Mouse (Mus musculus): Measurements from ENCODE around the gene Itga10. TPM values are rescaled to one million over a fixed set of nuclear protein-coding genes. Genes with fewer than 3 reads are reported as not detected.

Gene Itga10
- total and polyA plus RNA-seq, 2 experiments from 2014 or later: 0.57 to 2.8 TPM

- H3K9ac ChIP-seq: no peak overlapping the region
- no peak overlapping the region for H3K4me2 ChIP-seq (ENCODE audit: low read depth)
- no peaks in the 10 kb centered on the region for H3K4me1 ChIP-seq (ENCODE audit: insufficient read depth)
- no peak overlapping the region for H3K4me3 ChIP-seq (ENCODE audit: low read depth, low read length)
- DNase-seq (no peak), ATAC-seq (no peak)
- TF ChIP-seq CTCF (IDR thresholded peaks at IDR 0.05; ENCODE audit: low read depth): peak; percentile 19; the same call in 1 of the 2 replicates
- 48% methylated on average over 3 of the region's 3 CpGs for WGBS
- no peaks in the 10 kb centered on the region for H3K9me3 ChIP-seq (ENCODE audit: low read length)
- H3K27me3 ChIP-seq (ENCODE audit: insufficient read depth, low read length): no peaks in the 10 kb centered on the region
- no peak overlapping the region for H3K27ac ChIP-seq (ENCODE audit: low read depth, low read length)
- H3K36me3 ChIP-seq (ENCODE audit: insufficient read depth): no peaks in the 10 kb centered on the region
Observed at GRCm38 (mm10) chr3:96690298-96690697, 44.9 kb downstream of the Itga10 start.

GRCm38 (mm10) chr3:96692506-96692905, 47.1 kb downstream of the Itga10 start:
- no peak overlapping the region for H3K4me2 ChIP-seq (ENCODE audit: low read depth)
- TF ChIP-seq CTCF (IDR thresholded peaks at IDR 0.05; ENCODE audit: low read depth): peak; percentile 49
- no peak overlapping the region for H3K4me3 ChIP-seq (ENCODE audit: low read depth, low read length)
- WGBS: 12% methylated on average over 3 of the region's 3 CpGs
- no peaks in the 10 kb centered on the region for H3K9me3 ChIP-seq (ENCODE audit: low read length)
- no peaks in the 10 kb centered on the region for H3K36me3 ChIP-seq (ENCODE audit: insufficient read depth)
- no peak overlapping the region for H3K9ac ChIP-seq
- ATAC-seq: no peak
- no peaks in the 10 kb centered on the region for H3K27me3 ChIP-seq (ENCODE audit: insufficient read depth, low read length)
- DNase-seq: no peak
- H3K27ac ChIP-seq (ENCODE audit: low read depth, low read length): no peak overlapping the region
- H3K4me1 ChIP-seq (ENCODE audit: insufficient read depth): 0 out of 2 replicates have a peak, but pooled peaks cover 5% of the 10 kb centered on the region

DNA sequence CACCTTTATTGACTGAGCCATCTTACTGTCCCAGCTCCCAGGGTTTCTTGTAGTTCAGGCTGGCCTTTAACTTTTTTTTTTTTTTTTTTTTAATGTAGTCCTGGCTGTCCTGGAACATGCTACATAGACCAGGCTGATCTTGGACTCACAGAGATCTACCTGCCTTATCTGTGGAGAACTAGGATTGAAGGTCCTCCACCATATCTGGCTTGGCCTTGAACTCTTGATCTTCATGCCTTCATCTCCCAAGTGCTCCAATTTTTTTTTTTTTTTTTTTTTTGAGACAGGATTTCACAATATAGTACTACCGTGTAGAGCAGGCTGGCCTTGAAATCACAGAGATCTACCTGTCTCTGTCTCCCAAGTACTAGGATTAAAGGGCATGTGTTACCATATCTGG, 48.2 kb downstream of the Itga10 start:
- Histone ChIP-seq H3K9ac (no peak overlapping the region), H3K27me3 (ENCODE audit: insufficient read depth, low read length) (no peaks in the 10 kb centered on the region), H3K27ac (ENCODE audit: low read depth, low read length) (no peak overlapping the region), H3K36me3 (ENCODE audit: insufficient read depth) (no peaks in the 10 kb centered on the region), H3K4me2 (ENCODE audit: low read depth) (no peak overlapping the region), H3K4me3 (ENCODE audit: low read depth, low read length) (no peak overlapping the region), H3K4me1 (ENCODE audit: insufficient read depth) (peaks cover 9% of the 10 kb centered on the region), H3K9me3 (ENCODE audit: low read length) (no peaks in the 10 kb centered on the region)
- no peak for ATAC-seq
- TF ChIP-seq CTCF (IDR thresholded peaks at IDR 0.05; ENCODE audit: low read depth): no peak
- 97% methylated on average over 1 of the region's 1 CpGs for WGBS
- DNase-seq: no peak

GRCm38 (mm10) chr3:96696198-96696765, 50.9 kb downstream of the Itga10 start, which contains the start of gene Pias3:
Gene Pias3 (plus strand): TSS chr3:96696384.
- WGBS: under 1% methylated on average over 35 of the region's 35 CpGs
- peak; percentile 53 for ATAC-seq
- no peak for TF ChIP-seq CTCF (IDR thresholded peaks at IDR 0.05; ENCODE audit: low read depth)

DNA sequence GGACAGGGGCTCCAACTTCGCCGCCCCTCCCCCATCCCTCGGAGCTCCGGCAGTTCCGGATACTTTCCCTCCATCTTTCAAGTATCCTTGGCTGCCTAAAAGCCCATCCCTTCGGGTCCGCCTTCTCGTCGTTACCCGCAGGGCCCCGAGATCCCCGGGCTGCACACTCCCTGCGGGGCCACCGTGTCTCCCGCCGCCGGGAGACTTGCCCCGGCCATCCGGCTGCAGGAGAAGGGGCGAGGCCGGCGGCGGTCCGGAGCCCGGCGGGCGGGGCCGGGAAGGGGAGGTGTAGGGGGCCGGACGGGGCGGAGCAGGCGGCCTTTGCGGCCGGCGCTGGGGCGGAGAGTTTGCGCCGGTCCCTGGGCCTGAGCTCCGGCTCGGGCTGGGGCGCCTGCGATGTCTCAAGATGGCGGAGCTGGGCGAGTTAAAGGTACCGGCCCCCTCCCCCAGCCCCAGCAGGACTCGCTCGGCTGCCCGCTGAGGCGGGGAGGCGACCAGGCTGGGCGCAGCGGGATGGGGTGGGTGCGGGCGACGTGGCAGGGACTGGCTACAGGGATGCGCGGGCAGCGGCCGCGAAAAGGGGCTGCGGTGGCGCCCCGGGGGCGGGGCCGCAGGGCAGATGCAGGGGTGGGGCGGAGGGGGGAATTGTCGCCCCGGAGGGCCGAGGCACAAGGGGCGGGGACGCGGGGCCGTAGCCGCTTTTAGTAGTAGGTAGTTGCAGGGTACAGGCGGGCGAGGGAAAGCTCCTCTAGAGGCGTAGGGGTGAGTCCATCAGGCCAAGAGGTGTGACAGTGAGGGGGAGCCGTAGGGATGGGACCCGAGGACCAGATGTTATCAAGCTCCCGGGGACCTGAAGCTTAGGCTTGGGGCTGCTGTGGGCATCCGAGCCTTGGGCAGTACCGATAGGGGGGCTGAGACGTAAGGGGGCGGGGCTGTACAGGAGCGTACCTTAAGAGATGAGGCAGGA, 51.7 kb downstream of the Itga10 start:
- ATAC-seq: peak; percentile 95
- peaks cover 19% of the 10 kb centered on the region for H3K36me3 ChIP-seq (ENCODE audit: insufficient read depth)
- DNase-seq: peak; percentile 84
- TF ChIP-seq CTCF (IDR thresholded peaks at IDR 0.05; ENCODE audit: low read depth): peak; percentile 6; the same call in 1 of the 2 replicates
- H3K27ac ChIP-seq (ENCODE audit: low read depth, low read length): peak overlapping the region; percentile 88
- no peaks in the 10 kb centered on the region for H3K27me3 ChIP-seq (ENCODE audit: insufficient read depth, low read length)
- H3K4me1 ChIP-seq (ENCODE audit: insufficient read depth): peaks cover 9% of the 10 kb centered on the region
- whole genome bisulfite sequencing: under 1% methylated on average over 83 of the region's 85 CpGs
- H3K9ac ChIP-seq: peak overlapping the region; percentile 92
- H3K9me3 ChIP-seq (ENCODE audit: low read length): no peaks in the 10 kb centered on the region
- H3K4me2 ChIP-seq (ENCODE audit: low read depth): peak overlapping the region; percentile 77
- peak overlapping the region; percentile 63 for H3K4me3 ChIP-seq (ENCODE audit: low read depth, low read length)

More at GRCm38 (mm10) chr3:96696198-96696765, 50.9 kb downstream of the Itga10 start, which contains the start of gene Pias3:
- Histone ChIP-seq H3K4me2 (ENCODE audit: low read depth) (peak within 1 kb of the TSS; percentile 77), H3K27ac (ENCODE audit: low read depth, low read length) (peak within 1 kb of the TSS; percentile 88), H3K9ac (peak within 1 kb of the TSS; percentile 92), H3K4me1 (ENCODE audit: insufficient read depth) (peaks cover 9% of the 10 kb centered on the region), H3K27me3 (ENCODE audit: insufficient read depth, low read length) (no peaks in the 10 kb centered on the region), H3K4me3 (ENCODE audit: low read depth, low read length) (peak within 1 kb of the TSS; percentile 63), H3K36me3 (ENCODE audit: insufficient read depth) (peaks cover 12% of the 10 kb centered on the region), H3K9me3 (ENCODE audit: low read length) (no peaks in the 10 kb centered on the region)
- no peak for DNase-seq

- Histone ChIP-seq H3K27me3 (ENCODE audit: insufficient read depth, low read length) (no peaks in the 10 kb centered on the region), H3K27ac (ENCODE audit: low read depth, low read length) (no peak overlapping the region), H3K4me1 (ENCODE audit: insufficient read depth) (peaks cover 9% of the 10 kb centered on the region), H3K36me3 (ENCODE audit: insufficient read depth) (peaks cover 37% of the 10 kb centered on the region), H3K4me3 (ENCODE audit: low read depth, low read length) (no peak overlapping the region), H3K9ac (no peak overlapping the region), H3K4me2 (ENCODE audit: low read depth) (no peak overlapping the region), H3K9me3 (ENCODE audit: low read length) (no peaks in the 10 kb centered on the region)
- DNase-seq (no peak), ATAC-seq (no peak)
- WGBS: 59% methylated on average over 19 of the region's 19 CpGs
- no peak for TF ChIP-seq CTCF (IDR thresholded peaks at IDR 0.05; ENCODE audit: low read depth)
Observed at GRCm38 (mm10) chr3:96698993-96699690, 53.8 kb downstream of the Itga10 start.
